Mouse (Mus musculus) heart, postnatal 0 days (tissue): ENCODE results near the gene Tent5b.

Experiments
- CTCF ChIP-seq: IDR thresholded peaks from 2 replicates; pipeline ENCODE4 v1.5.1; 2016; ENCODE audit warnings: antibody characterized with exemption, control low read depth, low read depth
- EP300 ChIP-seq: IDR thresholded peaks from 2 replicates; pipeline ENCODE4 v1.6.1; 2016; ENCODE audit warnings: antibody characterized with exemption, low read depth

DNA sequence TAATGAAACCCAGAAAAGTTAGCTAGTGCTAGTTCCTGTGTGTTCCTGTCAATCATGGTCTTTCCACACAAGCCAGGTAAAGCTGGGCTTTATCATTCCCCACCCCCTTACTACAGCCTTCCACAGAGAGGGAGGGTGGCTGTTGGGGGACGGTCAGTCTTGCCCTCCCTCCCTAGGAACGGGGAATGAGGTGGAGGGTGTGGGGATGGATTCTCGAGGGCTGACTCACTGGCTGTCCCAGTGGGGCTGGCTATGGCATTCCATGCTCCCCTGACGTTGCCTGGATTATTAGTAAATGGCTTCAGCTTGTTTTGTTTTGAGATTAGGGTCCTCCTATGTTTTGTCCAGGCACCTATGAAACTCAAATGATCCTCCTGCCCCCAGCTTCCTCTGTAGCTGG lies 1.6 kb downstream of the Tent5b start:
- TF ChIP-seq CTCF = no peak
- no peak for TF ChIP-seq EP300
